Mouse (Mus musculus): ENCODE measurements around the gene Gm10668.
"Not testable (repeated sequence)": the region's sequence is repeated elsewhere in the genome, so short reads cannot be mapped to it uniquely, and the experiment has no call there.

DNA sequence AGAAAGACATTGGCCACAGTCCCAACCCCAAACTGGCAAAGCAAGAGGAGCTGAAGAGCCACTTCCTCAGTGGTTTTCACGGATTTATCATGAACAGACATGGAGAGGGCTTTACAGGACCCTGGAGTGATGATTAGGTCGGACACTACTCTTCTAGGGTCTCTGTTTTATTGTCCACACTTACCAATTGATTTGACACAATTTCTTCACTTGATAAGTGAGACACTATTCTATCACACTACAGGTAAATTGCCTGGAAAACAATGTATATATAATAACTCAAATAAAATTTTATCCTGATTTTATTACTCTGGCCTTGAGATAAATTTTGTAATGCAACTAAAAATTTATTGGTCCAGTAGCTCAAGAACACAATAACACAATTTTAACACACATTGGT, 27.3 kb downstream of the Gm10668 start, which contains the start of gene Vmn1r111:
- not testable (repeated sequence) for TF ChIP-seq POLR2A (IDR thresholded peaks at IDR 0.05; ENCODE audit: low read depth, low read length); CTCF (conservative IDR thresholded peaks at IDR 0.05; ENCODE audit: insufficient read depth, insufficient read length, low read depth, low read length)
